Mouse (Mus musculus): ENCODE data around the gene Astn2. TPM values are rescaled to one million over a fixed set of nuclear protein-coding genes. Genes with fewer than 3 reads are reported as not detected.
A peak's percentile ranks its signal among the peaks of the same experiment; 100 is the strongest.

Astn2 gene
- polyA plus RNA-seq, 1 experiment from 2014 or later: 0.42 TPM

- H3K36me3 ChIP-seq (ENCODE audit: control insufficient read depth, insufficient read depth, low read length): no peaks in the 10 kb centered on the region
- no peak overlapping the region for H3K4me2 ChIP-seq (ENCODE audit: low read length)
- H3K27me3 ChIP-seq (replicated peaks; ENCODE audit: control insufficient read depth, insufficient read depth, low read length): no peaks in the 10 kb centered on the region
- no peak overlapping the region for H3K4me3 ChIP-seq (ENCODE audit: low read depth, low read length)
- no peak overlapping the region for H3K9ac ChIP-seq (ENCODE audit: low read length)
- H3K9me3 ChIP-seq (replicated peaks; ENCODE audit: control insufficient read depth, low read length): no peaks in the 10 kb centered on the region
- no peaks in the 10 kb centered on the region for H3K4me1 ChIP-seq (ENCODE audit: control insufficient read depth, insufficient read depth, low read length)
- DNase-seq (ENCODE audit: low spot score) (no peak), ATAC-seq (no peak)
- no peak overlapping the region for H3K27ac ChIP-seq (ENCODE audit: low read depth, low read length)
- WGBS: 74% methylated on average over 6 of the region's 6 CpGs
These were observed 680.0 kb downstream of the Astn2 start for GRCm38 (mm10) chr4:65724414-65724813.

GRCm38 (mm10) chr4:65719610-65720009, 684.8 kb downstream of the Astn2 start:
- Histone ChIP-seq H3K9ac (ENCODE audit: low read length) (no peak overlapping the region), H3K9me3 (replicated peaks; ENCODE audit: control insufficient read depth, low read length) (no peaks in the 10 kb centered on the region), H3K4me2 (ENCODE audit: low read length) (no peak overlapping the region), H3K4me3 (ENCODE audit: low read depth, low read length) (no peak overlapping the region), H3K36me3 (ENCODE audit: control insufficient read depth, insufficient read depth, low read length) (no peaks in the 10 kb centered on the region), H3K27ac (ENCODE audit: low read depth, low read length) (no peak overlapping the region), H3K4me1 (ENCODE audit: control insufficient read depth, insufficient read depth, low read length) (no peaks in the 10 kb centered on the region), H3K27me3 (replicated peaks; ENCODE audit: control insufficient read depth, insufficient read depth, low read length) (no peaks in the 10 kb centered on the region)
- 82% methylated on average over 2 of the region's 2 CpGs for WGBS
- no peak for DNase-seq (ENCODE audit: low spot score)
- ATAC-seq: no peak

GRCm38 (mm10) chr4:65717899-65718298, 686.5 kb downstream of the Astn2 start:
- H3K36me3 ChIP-seq (ENCODE audit: control insufficient read depth, insufficient read depth, low read length): no peaks in the 10 kb centered on the region
- H3K9ac ChIP-seq (ENCODE audit: low read length): no peak overlapping the region
- no peaks in the 10 kb centered on the region for H3K9me3 ChIP-seq (replicated peaks; ENCODE audit: control insufficient read depth, low read length)
- WGBS: 61% methylated on average over 1 of the region's 1 CpGs
- H3K27me3 ChIP-seq (replicated peaks; ENCODE audit: control insufficient read depth, insufficient read depth, low read length): no peaks in the 10 kb centered on the region
- DNase-seq (ENCODE audit: low spot score) (no peak), ATAC-seq (no peak)
- H3K27ac ChIP-seq (ENCODE audit: low read depth, low read length): no peak overlapping the region
- H3K4me3 ChIP-seq (ENCODE audit: low read depth, low read length): no peak overlapping the region
- no peak overlapping the region for H3K4me2 ChIP-seq (ENCODE audit: low read length)
- no peaks in the 10 kb centered on the region for H3K4me1 ChIP-seq (ENCODE audit: control insufficient read depth, insufficient read depth, low read length)

- no peak; the same call in 1 of the 2 replicates for ATAC-seq
- no peaks in the 10 kb centered on the region for H3K36me3 ChIP-seq (ENCODE audit: control insufficient read depth, insufficient read depth, low read length)
- peak; percentile 42 for DNase-seq (ENCODE audit: low spot score)
- H3K4me3 ChIP-seq (ENCODE audit: low read depth, low read length): no peak overlapping the region
- no peak overlapping the region for H3K9ac ChIP-seq (ENCODE audit: low read length)
- no peaks in the 10 kb centered on the region for H3K9me3 ChIP-seq (replicated peaks; ENCODE audit: control insufficient read depth, low read length)
- no peaks in the 10 kb centered on the region for H3K27me3 ChIP-seq (replicated peaks; ENCODE audit: control insufficient read depth, insufficient read depth, low read length)
- H3K27ac ChIP-seq (ENCODE audit: low read depth, low read length): no peak overlapping the region
- 63% methylated on average over 2 of the region's 2 CpGs for WGBS
- no peak overlapping the region for H3K4me2 ChIP-seq (ENCODE audit: low read length)
- no peaks in the 10 kb centered on the region for H3K4me1 ChIP-seq (ENCODE audit: control insufficient read depth, insufficient read depth, low read length)
These were observed 688.3 kb downstream of the Astn2 start for GRCm38 (mm10) chr4:65716086-65716485.

GRCm38 (mm10) chr4:65711678-65712077, 692.7 kb downstream of the Astn2 start:
- H3K27ac ChIP-seq (ENCODE audit: low read depth, low read length): no peak overlapping the region
- H3K9ac ChIP-seq (ENCODE audit: low read length): no peak overlapping the region
- ATAC-seq: peak; percentile 72; the same call in 1 of the 2 replicates
- WGBS: 76% methylated on average over 2 of the region's 2 CpGs
- no peaks in the 10 kb centered on the region for H3K9me3 ChIP-seq (replicated peaks; ENCODE audit: control insufficient read depth, low read length)
- H3K4me1 ChIP-seq (ENCODE audit: control insufficient read depth, insufficient read depth, low read length): no peaks in the 10 kb centered on the region
- H3K36me3 ChIP-seq (ENCODE audit: control insufficient read depth, insufficient read depth, low read length): no peaks in the 10 kb centered on the region
- H3K27me3 ChIP-seq (replicated peaks; ENCODE audit: control insufficient read depth, insufficient read depth, low read length): no peaks in the 10 kb centered on the region
- no peak overlapping the region for H3K4me3 ChIP-seq (ENCODE audit: low read depth, low read length)
- DNase-seq (ENCODE audit: low spot score): peak; percentile 68
- no peak overlapping the region for H3K4me2 ChIP-seq (ENCODE audit: low read length)

- no peak overlapping the region for H3K4me2 ChIP-seq (ENCODE audit: low read length)
- DNase-seq (ENCODE audit: low spot score): no peak
- H3K27ac ChIP-seq (ENCODE audit: low read depth, low read length): no peak overlapping the region
- no peaks in the 10 kb centered on the region for H3K27me3 ChIP-seq (replicated peaks; ENCODE audit: control insufficient read depth, insufficient read depth, low read length)
- H3K36me3 ChIP-seq (ENCODE audit: control insufficient read depth, insufficient read depth, low read length): no peaks in the 10 kb centered on the region
- ATAC-seq: no peak
- H3K4me1 ChIP-seq (ENCODE audit: control insufficient read depth, insufficient read depth, low read length): no peaks in the 10 kb centered on the region
- no peaks in the 10 kb centered on the region for H3K9me3 ChIP-seq (replicated peaks; ENCODE audit: control insufficient read depth, low read length)
- H3K9ac ChIP-seq (ENCODE audit: low read length): no peak overlapping the region
- H3K4me3 ChIP-seq (ENCODE audit: low read depth, low read length): no peak overlapping the region
These were observed 693.8 kb downstream of the Astn2 start for GRCm38 (mm10) chr4:65710623-65711022.

- DNase-seq (ENCODE audit: low spot score) (no peak), ATAC-seq (no peak)
- Histone ChIP-seq H3K9ac (ENCODE audit: low read length) (no peak overlapping the region), H3K4me1 (ENCODE audit: control insufficient read depth, insufficient read depth, low read length) (peaks cover 6% of the 10 kb centered on the region; the same call in 1 of the 2 replicates), H3K36me3 (ENCODE audit: control insufficient read depth, insufficient read depth, low read length) (no peaks in the 10 kb centered on the region), H3K9me3 (replicated peaks; ENCODE audit: control insufficient read depth, low read length) (no peaks in the 10 kb centered on the region), H3K4me3 (ENCODE audit: low read depth, low read length) (no peak overlapping the region), H3K27ac (ENCODE audit: low read depth, low read length) (no peak overlapping the region), H3K27me3 (replicated peaks; ENCODE audit: control insufficient read depth, insufficient read depth, low read length) (no peaks in the 10 kb centered on the region), H3K4me2 (ENCODE audit: low read length) (no peak overlapping the region)
- WGBS: 84% methylated on average over 4 of the region's 4 CpGs
These were observed 702.6 kb downstream of the Astn2 start for GRCm38 (mm10) chr4:65701848-65702247.

GRCm38 (mm10) chr4:65699743-65700361, 704.6 kb downstream of the Astn2 start:
- no peak overlapping the region for H3K4me3 ChIP-seq (ENCODE audit: low read depth, low read length)
- ATAC-seq (peak; percentile 97), DNase-seq (ENCODE audit: low spot score) (peak; percentile 75)
- peak overlapping the region; percentile 27; the same call in 1 of the 2 replicates for H3K4me2 ChIP-seq (ENCODE audit: low read length)
- peaks cover 6% of the 10 kb centered on the region; the same call in 1 of the 2 replicates for H3K4me1 ChIP-seq (ENCODE audit: control insufficient read depth, insufficient read depth, low read length)
- H3K27ac ChIP-seq (ENCODE audit: low read depth, low read length): peak overlapping the region; percentile 40
- no peak overlapping the region for H3K9ac ChIP-seq (ENCODE audit: low read length)
- H3K27me3 ChIP-seq (replicated peaks; ENCODE audit: control insufficient read depth, insufficient read depth, low read length): no peaks in the 10 kb centered on the region
- 15% methylated on average over 8 of the region's 8 CpGs for WGBS
- H3K9me3 ChIP-seq (replicated peaks; ENCODE audit: control insufficient read depth, low read length): no peaks in the 10 kb centered on the region
- H3K36me3 ChIP-seq (ENCODE audit: control insufficient read depth, insufficient read depth, low read length): no peaks in the 10 kb centered on the region

GRCm38 (mm10) chr4:65695241-65695640, 709.2 kb downstream of the Astn2 start:
- Histone ChIP-seq H3K36me3 (ENCODE audit: control insufficient read depth, insufficient read depth, low read length) (no peaks in the 10 kb centered on the region), H3K27ac (ENCODE audit: low read depth, low read length) (no peak overlapping the region), H3K4me1 (ENCODE audit: control insufficient read depth, insufficient read depth, low read length) (peaks cover 5% of the 10 kb centered on the region; the same call in 1 of the 2 replicates), H3K4me2 (ENCODE audit: low read length) (no peak overlapping the region), H3K9me3 (replicated peaks; ENCODE audit: control insufficient read depth, low read length) (no peaks in the 10 kb centered on the region), H3K4me3 (ENCODE audit: low read depth, low read length) (no peak overlapping the region), H3K27me3 (replicated peaks; ENCODE audit: control insufficient read depth, insufficient read depth, low read length) (no peaks in the 10 kb centered on the region), H3K9ac (ENCODE audit: low read length) (no peak overlapping the region)
- no peak for DNase-seq (ENCODE audit: low spot score)
- 88% methylated on average over 5 of the region's 5 CpGs for WGBS
- no peak for ATAC-seq
